Mouse (Mus musculus) retina, embryonic 14.5 days (tissue): Measurements from ENCODE around the gene Ap3s2.

Experiments
- DNase-seq: peaks from one replicate; pipeline ENCODE4 v3.0.0-alpha.2; 2015; ENCODE audit warnings: low spot score

The Ap3s2 gene

DNA sequence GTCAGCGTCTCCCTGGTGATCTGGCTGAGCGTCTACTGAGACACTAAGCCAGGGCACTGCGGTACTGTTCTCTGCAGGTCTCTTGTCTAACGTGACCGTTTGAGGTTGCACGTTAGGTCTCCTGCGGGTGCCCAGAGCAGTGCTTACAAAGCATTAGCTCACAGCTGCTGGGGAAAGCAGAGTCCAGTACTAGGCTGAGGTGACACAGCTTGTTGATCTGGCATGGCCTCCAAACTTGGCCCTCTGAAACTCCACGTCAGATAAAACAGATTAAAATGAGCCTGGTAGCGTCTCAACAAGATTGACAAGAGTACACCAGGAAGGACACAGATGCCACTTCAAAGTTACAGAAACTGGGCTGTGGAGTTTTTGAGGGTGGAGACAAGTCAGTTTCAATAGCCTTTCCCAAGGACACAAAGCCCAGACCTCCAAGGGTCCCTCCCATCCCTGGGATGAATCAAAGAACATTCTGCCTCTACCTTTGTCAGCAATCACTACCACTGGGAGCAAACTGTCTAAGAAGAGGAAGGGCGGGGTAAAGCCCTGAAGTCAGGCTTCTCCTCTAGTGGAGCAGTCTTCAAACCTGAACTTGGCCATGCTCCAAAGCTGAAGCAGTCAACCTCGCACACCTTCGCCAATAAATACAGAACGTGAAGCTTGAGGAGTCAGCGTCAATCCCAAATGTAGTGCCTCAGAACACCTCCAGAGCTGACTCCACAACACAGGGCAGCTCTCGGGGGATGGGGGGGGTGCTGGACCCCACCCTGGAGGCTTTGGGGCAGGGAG is 29.8 kb downstream of the Ap3s2 start:
- DNase-seq = no peak

DNA sequence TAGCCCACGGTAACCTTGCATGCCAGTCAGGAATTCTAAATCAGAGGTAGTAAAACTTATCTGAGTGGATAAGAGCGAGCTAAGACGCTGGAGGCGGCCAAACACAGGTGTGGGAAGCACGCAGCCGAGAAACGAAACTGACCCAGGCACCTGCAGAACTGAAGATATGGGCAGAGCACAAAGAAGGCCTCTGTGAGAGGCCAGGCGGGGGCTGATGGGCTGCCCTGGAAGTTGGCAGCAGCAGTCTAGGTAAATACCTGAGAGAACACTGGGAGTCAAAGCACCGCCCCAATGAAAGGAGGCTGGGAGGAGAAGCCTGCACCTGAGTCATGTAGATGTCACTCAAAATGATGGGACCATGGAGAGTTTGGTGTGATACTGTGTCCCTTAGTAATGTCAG is 31.8 kb downstream of the Ap3s2 start:
- DNase-seq = no peak

DNA sequence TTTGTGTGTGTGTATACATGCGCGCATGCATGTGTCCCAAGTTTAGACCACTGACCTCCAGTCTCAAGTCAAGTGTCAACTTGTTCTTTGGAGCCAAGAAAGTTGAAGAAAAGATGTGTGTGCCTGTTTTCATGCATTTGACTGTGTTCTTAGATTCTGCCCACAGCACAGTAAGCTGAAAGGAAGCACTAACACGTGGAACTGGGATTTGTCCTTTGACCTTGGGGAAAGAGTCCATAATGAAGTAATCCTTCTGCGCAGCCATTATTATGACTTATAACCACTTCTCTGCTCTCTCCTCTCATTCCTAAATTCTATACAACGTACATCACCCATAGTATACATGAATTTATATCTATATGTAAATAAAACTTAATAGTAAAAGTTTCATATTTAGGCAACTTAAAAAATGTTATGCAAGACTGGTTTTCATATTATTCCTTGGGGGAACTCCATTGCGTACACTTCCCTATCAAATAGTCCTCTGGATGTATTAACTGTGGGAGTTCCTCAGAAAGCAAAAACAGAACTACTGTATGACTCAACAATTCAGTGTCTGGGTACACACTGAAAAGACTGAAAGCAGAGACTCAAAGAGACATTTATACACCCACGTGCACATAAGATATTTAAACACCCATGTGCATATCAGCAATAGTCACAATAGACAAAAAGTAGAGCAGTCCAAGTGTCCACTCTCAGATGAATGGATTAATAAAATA is 36.7 kb downstream of the Ap3s2 start:
- DNase-seq = no peak

DNA sequence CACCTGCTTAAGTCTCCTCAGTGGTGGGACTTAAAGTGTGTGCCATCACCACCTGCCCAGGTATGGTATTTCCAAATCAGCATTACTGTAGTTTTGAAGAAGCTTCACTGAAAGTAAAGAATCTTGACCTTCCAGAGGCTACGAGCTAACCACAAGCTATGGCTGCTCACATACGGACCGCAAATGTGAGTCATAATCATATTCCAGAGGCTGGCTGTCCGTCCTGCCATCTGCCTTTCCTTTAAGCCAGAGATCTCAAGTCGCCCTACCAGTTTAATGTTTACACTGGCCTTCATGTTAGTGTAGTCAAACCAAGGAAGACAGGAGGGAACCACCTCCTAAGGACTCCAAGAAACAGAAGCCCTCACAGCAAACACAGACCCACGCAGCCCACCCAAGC is 38.5 kb downstream of the Ap3s2 start:
- no peak for DNase-seq

DNA sequence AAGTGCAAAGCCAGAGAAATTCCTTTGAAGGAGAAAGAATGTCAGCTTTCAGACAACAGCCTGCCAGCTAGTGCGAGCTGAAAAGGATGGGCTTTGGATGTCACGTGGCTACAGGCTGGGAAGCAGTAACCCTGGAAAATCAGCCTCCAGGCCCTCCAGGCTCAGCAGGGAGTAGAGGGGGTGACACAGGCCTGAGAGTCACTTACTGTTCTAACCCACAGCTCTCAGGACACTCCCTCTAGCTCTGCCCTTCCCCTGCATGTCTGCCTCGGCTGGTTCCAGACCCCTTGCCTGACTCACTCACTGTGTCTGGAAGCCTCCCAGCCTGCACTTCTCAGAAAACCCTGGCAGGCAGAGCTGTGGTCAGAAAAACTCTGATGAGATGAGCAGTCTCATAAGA is 39.5 kb downstream of the Ap3s2 start:
- DNase-seq = no peak

DNA sequence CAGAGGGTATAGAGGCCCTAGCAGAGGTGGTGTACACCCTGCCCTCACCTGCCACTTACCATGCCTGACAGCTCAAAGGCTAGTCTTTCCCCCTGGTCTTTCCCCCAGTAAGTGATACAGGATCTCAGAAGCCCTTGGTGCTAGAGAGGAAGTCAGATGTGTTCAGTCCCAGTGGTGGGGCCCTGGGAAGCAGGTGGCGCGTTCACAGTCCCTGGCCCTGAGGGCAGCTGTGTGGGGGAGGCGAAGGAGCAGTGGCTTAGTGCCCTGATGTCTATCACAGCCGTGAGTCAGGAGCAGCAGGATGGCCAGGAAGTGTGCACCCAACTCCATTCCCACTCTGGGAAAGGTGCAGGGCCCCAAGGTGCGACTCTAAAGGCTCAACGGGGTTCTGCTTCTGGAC is 40.4 kb downstream of the Ap3s2 start:
- DNase-seq = no peak

DNA sequence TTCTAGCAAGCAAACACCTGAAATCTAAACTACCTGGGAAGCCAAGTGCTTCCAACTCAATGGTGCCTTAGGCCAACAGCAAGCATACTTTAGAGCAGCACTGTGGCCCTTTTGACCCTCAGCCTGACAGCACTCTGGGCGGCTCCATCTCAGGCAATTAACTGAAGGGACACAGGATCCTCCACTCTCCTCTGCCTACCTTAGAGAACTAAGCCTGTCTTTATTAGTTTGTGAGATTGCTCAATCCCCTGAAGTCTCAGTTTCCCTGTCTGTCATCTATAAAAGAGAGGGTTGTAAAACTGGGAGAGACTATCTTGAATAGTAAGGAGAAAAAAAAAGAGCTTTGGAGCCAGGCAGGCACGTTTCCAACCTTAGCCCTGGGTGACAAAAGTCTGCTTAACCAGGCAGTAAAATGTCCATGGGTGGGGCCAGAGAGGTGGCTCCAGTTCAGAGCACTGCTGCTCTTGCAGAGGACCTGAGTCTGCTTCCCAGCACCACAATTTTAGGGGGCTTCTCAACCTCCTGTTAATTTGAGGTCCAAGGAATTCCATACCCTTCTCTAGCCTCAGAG is 41.9 kb downstream of the Ap3s2 start:
- no peak for DNase-seq

DNA sequence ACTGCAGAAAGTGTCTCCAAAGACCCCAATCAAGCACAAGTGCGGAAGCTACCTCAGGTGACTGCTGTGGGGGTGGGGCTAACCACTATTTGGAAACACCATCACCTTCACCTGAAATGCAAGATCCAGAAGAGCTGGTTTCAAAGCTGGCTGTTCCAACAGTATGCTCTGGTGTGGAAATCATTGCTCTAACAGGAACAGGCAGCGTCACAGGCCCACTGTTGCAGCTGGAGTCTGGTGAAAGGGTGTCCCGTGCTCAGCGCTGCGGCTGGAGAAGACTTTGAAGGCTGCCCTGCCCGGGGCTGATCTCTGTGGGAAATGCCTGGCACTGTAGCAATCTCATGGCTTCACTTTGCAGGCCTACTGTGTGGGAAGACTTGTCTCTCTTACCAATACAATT is 47.0 kb downstream of the Ap3s2 start:
- no peak for DNase-seq

DNA sequence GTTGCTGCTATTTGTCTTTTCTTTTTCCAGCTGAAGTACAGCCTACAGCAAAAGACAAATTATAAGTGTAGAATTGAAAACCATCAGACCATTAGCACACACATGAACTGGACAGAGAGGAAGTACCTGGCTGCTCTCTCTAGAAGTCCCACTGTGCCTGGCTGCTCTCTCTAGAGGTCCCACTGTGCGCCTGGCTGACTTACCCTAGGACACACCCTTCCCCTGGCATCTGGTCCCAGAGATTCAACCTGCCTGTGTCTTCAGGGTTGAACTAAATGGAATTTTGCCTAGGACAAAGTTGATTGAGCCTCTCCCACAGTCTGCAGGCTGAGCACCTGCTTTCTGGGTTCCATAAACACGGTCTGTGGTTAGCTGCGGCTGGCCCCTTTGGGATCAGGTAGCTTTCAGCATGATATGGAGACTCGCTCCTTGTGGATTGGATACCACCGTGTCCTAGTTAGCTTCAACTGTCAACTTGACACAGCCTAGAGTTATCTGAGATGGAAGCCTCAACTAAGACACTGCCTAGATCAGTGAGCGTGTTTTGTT is 48.6 kb downstream of the Ap3s2 start:
- DNase-seq = no peak

DNA sequence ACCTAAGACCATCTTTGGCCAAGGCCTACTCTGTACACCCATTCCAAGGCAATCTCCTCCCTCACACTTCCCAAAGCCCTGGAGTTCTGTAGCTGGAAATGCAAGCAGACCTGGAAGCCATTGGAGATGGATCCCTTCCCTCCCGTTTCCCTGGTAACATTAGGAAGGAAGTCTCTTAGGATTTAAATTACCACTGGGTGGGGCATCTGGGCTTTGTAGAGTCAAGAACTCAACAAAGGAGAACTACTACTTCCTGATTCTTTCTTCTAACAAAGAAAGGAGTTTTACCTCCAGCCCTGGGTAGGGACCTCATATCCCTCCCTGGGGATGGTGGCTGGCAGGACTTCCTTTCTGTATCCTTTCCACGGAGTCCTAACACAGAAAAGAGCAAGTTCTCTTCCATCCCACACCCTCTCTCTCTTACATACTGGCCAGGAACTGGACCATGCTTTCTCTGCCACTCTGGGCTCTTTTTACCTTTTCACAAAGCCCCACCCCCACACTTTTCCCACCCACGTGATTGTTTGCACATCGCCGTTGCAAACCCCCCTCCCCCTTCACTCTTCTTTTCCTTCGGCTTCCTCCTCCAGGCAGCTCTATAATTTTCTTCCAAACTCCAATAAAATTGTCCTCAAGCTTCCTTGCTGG is 51.3 kb downstream of the Ap3s2 start:
- no peak for DNase-seq

DNA sequence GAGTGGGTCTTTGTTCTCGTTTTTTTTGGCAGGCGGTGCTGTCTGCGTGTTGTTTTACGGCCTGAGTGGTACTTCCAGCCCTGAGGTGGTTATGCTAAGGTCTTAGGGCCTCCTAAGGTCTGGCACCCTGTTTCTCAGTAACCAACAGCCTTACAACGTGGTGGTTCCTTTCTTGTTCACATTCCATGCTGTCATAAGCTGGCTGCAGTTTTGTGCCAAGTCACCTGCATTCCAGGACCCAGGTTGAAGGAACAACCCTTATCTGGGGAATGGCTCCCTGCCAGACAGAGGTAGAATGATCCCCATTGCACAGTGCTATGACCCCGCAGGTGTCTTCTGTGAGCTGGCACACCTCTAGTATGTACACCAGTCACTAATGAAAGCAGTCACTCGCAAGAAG is 52.0 kb downstream of the Ap3s2 start:
- no peak for DNase-seq

DNA sequence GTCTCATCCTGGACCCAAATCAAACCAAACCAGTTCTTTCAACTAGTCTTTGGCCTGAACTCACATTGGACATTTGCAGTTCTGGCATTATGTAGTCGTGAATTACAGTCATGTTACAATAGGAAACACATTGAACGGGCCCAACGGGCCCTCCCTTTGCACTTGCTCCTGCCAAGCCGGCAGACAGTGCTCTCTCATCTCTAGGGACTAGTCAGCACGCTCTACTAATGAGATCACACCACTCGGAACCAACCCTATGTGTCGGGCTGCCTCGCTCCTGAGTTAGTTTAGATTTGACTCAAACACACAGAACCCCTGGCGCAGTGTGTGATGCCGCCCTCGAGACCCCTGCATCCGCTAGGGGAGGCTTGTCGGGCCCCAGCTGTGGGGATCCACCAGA is 52.6 kb downstream of the Ap3s2 start:
- no peak for DNase-seq

DNA sequence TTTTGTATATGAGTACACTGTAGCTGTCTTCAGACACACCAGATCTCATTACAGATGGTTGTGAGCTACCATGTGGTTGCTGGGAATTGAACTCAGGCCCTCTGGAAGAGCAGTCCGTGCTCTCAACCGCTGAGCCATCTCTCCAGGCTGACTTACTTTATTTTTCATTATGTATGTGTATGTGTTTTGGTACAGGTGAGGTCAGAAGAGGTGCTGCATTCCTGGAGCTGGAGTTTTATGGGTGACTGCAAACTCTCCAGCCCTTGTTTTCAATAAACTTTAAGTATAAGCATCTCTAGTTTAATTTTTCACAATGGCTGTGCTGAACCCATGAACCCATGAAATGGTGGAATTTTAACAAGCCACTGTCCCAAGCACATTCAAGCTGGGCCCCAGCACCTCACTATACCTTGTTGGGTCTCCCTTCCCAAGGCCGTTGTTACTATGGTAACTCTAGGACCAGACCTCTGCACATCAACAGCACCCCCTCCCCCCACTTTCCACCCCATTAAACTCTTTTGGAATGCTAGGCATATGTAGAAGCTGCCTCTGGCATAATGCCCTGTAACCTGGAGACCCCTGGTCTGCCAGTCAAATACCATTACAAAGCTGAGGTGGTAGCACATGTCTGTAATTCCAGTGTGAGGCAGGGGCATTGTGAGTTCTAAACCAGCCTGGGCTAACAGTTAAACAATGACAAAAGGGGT is 54.0 kb downstream of the Ap3s2 start:
- DNase-seq = peak; percentile 55

DNA sequence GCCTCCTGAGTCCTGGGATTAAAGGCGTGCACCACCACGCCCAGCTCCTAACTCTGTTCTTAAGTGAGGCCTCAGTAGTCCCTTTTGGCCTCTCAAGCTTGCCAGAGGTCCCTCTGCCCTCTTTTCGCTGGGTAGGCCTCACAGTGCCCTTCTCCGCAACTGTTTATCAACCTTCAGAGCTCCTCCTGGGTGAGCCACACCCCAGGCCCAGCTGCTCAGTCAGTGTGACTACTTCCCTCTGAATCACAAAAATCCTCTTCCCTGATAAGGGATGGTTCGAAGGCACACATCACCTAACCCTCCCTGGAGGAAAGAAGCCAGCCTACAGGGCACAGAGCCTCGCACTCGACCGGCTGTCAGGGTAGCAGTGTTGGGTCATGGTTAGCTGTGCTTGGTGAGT is 58.7 kb downstream of the Ap3s2 start:
- DNase-seq = no peak

DNA sequence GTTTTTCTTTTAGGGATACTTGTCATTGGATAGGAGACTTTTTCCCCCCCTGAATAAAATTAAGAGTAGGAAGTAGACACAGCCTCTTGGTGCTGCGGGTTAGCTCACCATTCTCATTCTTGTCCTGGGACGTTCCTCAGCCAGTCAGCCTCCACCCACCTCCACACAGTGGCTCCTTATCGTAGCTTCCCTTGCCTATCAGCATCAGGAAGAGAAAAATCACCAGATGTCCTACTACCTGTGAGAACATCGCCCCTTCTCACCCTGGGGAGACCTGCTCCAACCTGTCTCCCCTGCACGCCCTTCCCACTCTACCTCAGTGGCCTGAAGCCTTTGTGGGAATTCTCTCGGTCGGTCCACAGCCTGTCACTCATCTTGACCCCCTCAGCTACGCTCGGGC is 59.6 kb downstream of the Ap3s2 start, which contains the start of gene Anpep:
Anpep (minus strand) TSS at position 249 of the 400 bp plus-strand sequence.
- DNase-seq = no peak

DNA sequence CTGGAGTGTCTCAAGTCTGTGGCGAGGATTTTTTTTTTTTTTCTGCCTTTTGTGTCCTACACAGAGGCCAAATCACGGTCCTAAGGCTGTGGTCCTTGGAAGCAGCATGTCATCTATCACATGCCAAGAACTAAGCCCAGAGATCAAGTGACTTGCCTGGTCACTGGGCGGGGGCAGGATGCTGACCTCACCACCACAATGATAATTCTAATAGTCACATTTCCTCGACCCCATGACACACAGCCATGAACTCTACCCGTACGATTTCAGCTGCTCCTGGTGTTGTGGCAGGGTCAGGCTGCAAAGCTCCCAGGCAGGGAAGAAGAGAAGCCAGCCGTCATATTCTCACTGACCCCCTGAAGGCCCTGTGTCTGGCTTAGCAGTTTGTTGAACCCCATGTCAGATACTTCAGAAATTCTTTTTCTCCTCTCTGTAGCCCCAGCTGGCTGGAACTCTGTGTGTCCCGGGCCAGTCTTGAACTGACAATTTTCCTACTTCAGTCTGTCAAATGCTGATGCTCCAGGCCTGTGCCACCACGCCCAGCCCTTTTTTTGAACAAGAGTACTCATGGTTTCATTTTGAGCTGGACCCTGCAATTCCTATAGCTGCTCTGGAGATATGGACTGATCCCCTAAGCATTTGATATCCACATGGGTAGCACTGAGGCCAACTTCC is 61.4 kb downstream of the Ap3s2 start:
- DNase-seq = no peak

DNA sequence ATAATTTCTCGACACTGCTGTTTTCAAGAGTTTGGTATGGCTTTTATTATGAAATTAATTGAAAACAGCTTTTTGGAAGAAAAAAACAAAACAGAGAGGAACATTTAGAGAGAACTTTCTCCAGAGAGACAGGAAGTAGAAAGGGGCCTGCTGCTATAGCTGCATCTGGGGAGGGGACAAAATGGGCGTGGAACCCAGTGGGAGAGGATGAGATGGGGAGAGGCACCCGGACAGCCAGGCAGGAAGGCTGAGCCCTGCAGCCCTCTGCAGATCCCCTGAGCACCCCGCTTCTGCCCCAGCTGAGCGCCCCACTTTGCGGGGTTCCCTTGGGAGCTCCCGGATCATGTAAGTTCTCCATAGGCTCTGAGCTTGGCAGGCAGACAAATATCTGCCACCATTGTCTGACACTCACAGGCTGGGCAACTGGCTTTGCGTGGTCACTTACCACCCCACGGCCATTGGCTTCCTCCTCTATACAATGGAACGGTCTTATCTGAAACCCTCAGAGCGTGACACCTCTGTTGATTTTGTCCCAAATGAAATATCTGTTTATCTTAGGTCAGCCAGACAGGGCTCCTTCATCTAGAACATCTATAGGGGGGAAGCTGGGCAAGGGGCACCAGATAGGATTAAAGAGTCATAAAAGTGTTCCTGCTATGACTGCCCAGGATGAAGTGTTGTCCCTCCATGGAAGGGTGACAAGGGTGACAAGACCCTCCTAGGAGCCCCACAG is 62.1 kb downstream of the Ap3s2 start:
- DNase-seq = no peak

DNA sequence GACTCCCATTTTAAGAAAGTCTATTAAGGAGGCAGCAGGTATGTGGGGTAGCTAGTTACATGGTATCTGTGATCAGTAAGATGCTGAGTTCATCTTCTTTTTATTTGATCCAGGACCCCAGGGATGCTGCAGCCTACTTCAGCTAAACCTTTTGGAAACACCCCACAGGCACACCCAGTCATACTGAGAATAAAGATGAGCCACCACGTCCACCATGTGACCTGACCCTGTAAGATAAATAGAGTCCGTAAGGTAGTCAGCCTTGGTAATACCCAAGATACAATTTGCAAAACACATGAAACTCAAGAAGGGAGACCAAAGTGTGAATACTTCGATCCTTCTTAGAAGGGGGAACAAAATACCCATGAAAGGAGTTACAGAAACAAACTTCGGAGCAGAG is 64.1 kb downstream of the Ap3s2 start:
- no peak for DNase-seq

DNA sequence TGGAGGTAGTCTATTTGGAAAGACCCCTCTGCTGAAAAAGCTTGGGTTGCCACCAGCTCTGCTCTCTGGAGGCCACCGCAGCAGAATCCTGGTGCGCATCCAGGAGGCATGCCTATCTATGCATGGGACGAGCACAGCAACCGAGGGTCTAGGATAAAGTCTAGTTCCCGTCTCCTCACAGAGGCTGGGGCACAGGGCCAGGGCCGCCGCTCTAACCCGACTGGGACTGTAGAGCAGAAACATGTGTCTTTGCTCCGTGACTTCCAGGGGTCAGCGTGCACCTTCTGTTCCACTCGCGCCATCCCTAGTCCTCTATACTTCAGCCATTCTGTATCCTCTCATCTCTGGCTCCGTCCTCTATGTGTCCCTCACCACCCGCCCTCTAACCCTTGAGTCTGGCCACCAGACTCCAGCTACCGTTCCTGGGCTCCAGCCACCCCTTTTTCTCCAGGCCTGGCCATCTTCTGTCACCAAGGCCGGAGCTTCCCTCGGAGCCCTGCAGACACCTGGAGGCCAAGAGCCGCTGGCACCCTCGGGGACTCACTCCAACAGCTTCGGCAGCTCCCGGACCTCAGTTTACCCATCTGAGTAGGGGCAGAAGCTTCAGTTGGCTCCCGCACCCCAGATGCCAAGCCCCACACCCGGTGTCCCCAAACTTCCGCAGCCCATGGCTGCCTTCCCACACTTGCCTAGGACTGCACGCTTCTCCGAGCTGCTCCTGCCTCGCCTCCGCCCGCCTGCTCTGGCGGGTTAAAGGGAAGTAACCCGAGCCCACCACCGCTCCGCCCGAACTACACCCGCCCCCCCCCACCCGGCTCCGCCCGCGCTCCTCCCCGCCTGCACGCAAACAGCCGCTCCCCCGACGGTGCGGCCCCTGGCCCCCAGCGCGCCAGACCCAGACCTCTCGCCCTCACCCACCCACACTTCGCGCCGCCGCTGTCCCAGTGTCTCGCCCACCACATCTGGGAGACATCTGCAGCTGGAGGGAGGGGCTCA is 72.7 kb downstream of the Ap3s2 start:
- DNase-seq = peak; percentile 48
